Mouse (Mus musculus): ENCODE results near the gene L3mbtl4. TPM values are rescaled to one million over a fixed set of nuclear protein-coding genes. Genes with fewer than 3 reads are reported as not detected.
"Not testable (repeated sequence)": the region's sequence is repeated elsewhere in the genome, so short reads cannot be mapped to it uniquely, and the experiment has no call there.

Gene L3mbtl4
- total and polyA plus RNA-seq, 2 experiments from 2014 or later = 4.3 to 6.2 TPM

- H3K9ac ChIP-seq = no peak overlapping the region
- H3K9me3 ChIP-seq (ENCODE audit: low read length) = no peaks in the 10 kb centered on the region
- DNase-seq (no peak), ATAC-seq (no peak)
- no peak for TF ChIP-seq CTCF (IDR thresholded peaks at IDR 0.05; ENCODE audit: low read depth)
- no peaks in the 10 kb centered on the region for H3K4me1 ChIP-seq (ENCODE audit: insufficient read depth)
- 67% methylated on average over 5 of the region's 5 CpGs for WGBS
- no peaks in the 10 kb centered on the region for H3K36me3 ChIP-seq (ENCODE audit: insufficient read depth)
- H3K27me3 ChIP-seq (ENCODE audit: insufficient read depth, low read length) = no peaks in the 10 kb centered on the region
- H3K4me3 ChIP-seq (ENCODE audit: low read depth, low read length) = no peak overlapping the region
- H3K27ac ChIP-seq (ENCODE audit: low read depth, low read length) = no peak overlapping the region
- H3K4me2 ChIP-seq (ENCODE audit: low read depth) = no peak overlapping the region
Observed at GRCm38 (mm10) chr17:68461471-68461870, 187.9 kb downstream of the L3mbtl4 start.

GRCm38 (mm10) chr17:68467311-68467710 lies 193.7 kb downstream of the L3mbtl4 start:
- ATAC-seq = no peak
- WGBS = 50% methylated on average over 1 of the region's 1 CpGs
- no peaks in the 10 kb centered on the region for H3K27me3 ChIP-seq (ENCODE audit: insufficient read depth, low read length)
- H3K4me3 ChIP-seq (ENCODE audit: low read depth, low read length) = no peak overlapping the region
- no peaks in the 10 kb centered on the region for H3K36me3 ChIP-seq (ENCODE audit: insufficient read depth)
- H3K27ac ChIP-seq (ENCODE audit: low read depth, low read length) = no peak overlapping the region
- TF ChIP-seq CTCF (IDR thresholded peaks at IDR 0.05; ENCODE audit: low read depth) = no peak
- no peak overlapping the region for H3K9ac ChIP-seq
- H3K9me3 ChIP-seq (ENCODE audit: low read length) = no peaks in the 10 kb centered on the region
- H3K4me2 ChIP-seq (ENCODE audit: low read depth) = no peak overlapping the region
- no peak for DNase-seq
- H3K4me1 ChIP-seq (ENCODE audit: insufficient read depth) = no peaks in the 10 kb centered on the region

- Histone ChIP-seq H3K9me3 (ENCODE audit: low read length) (no peaks in the 10 kb centered on the region), H3K27me3 (ENCODE audit: insufficient read depth, low read length) (no peaks in the 10 kb centered on the region), H3K36me3 (ENCODE audit: insufficient read depth) (no peaks in the 10 kb centered on the region), H3K4me2 (ENCODE audit: low read depth) (no peak overlapping the region), H3K4me3 (ENCODE audit: low read depth, low read length) (no peak overlapping the region), H3K27ac (ENCODE audit: low read depth, low read length) (no peak overlapping the region), H3K4me1 (ENCODE audit: insufficient read depth) (no peaks in the 10 kb centered on the region), H3K9ac (no peak overlapping the region)
- 32% methylated on average over 4 of the region's 4 CpGs for WGBS
- TF ChIP-seq CTCF (IDR thresholded peaks at IDR 0.05; ENCODE audit: low read depth) = no peak
- ATAC-seq = peak; percentile 53; the same call in 1 of the 2 replicates
- no peak for DNase-seq
Observed at GRCm38 (mm10) chr17:68490065-68490691, 216.6 kb downstream of the L3mbtl4 start.

GRCm38 (mm10) chr17:68492231-68492630 lies 218.6 kb downstream of the L3mbtl4 start:
- Histone ChIP-seq H3K9me3 (ENCODE audit: low read length) (no peaks in the 10 kb centered on the region), H3K4me3 (ENCODE audit: low read depth, low read length) (no peak overlapping the region), H3K27me3 (ENCODE audit: insufficient read depth, low read length) (no peaks in the 10 kb centered on the region), H3K36me3 (ENCODE audit: insufficient read depth) (no peaks in the 10 kb centered on the region), H3K9ac (no peak overlapping the region), H3K4me1 (ENCODE audit: insufficient read depth) (no peaks in the 10 kb centered on the region), H3K4me2 (ENCODE audit: low read depth) (no peak overlapping the region), H3K27ac (ENCODE audit: low read depth, low read length) (no peak overlapping the region)
- no peak for ATAC-seq
- 89% methylated on average over 3 of the region's 3 CpGs for WGBS
- no peak for TF ChIP-seq CTCF (IDR thresholded peaks at IDR 0.05; ENCODE audit: low read depth)
- DNase-seq = no peak

- H3K9ac ChIP-seq; H3K4me1 ChIP-seq (ENCODE audit: insufficient read depth); H3K36me3 ChIP-seq (ENCODE audit: insufficient read depth); DNase-seq; ATAC-seq; H3K9me3 ChIP-seq (ENCODE audit: low read length); H3K4me2 ChIP-seq (ENCODE audit: low read depth); H3K27me3 ChIP-seq (ENCODE audit: insufficient read depth, low read length); H3K27ac ChIP-seq (ENCODE audit: low read depth, low read length); H3K4me3 ChIP-seq (ENCODE audit: low read depth, low read length): not testable (repeated sequence)
- WGBS = 92% methylated on average over 2 of the region's 4 CpGs
Observed at GRCm38 (mm10) chr17:68502998-68503397, 229.4 kb downstream of the L3mbtl4 start.

- Histone ChIP-seq H3K36me3 (ENCODE audit: insufficient read depth) (no peaks in the 10 kb centered on the region), H3K9ac (no peak overlapping the region), H3K4me1 (ENCODE audit: insufficient read depth) (peaks cover 4% of the 10 kb centered on the region; the same call in 1 of the 2 replicates), H3K9me3 (ENCODE audit: low read length) (no peaks in the 10 kb centered on the region), H3K4me3 (ENCODE audit: low read depth, low read length) (no peak overlapping the region), H3K27ac (ENCODE audit: low read depth, low read length) (no peak overlapping the region), H3K4me2 (ENCODE audit: low read depth) (no peak overlapping the region), H3K27me3 (ENCODE audit: insufficient read depth, low read length) (no peaks in the 10 kb centered on the region)
- no peak for TF ChIP-seq CTCF (IDR thresholded peaks at IDR 0.05; ENCODE audit: low read depth)
- ATAC-seq = no peak
- WGBS = 20% methylated on average over 9 of the region's 9 CpGs
- no peak for DNase-seq
Observed at GRCm38 (mm10) chr17:68559698-68560097, 286.1 kb downstream of the L3mbtl4 start.

- Histone ChIP-seq H3K4me1 (ENCODE audit: insufficient read depth) (peaks cover 4% of the 10 kb centered on the region; the same call in 1 of the 2 replicates), H3K9me3 (ENCODE audit: low read length) (no peaks in the 10 kb centered on the region), H3K4me3 (ENCODE audit: low read depth, low read length) (no peak overlapping the region), H3K27me3 (ENCODE audit: insufficient read depth, low read length) (no peaks in the 10 kb centered on the region), H3K4me2 (ENCODE audit: low read depth) (no peak overlapping the region), H3K36me3 (ENCODE audit: insufficient read depth) (no peaks in the 10 kb centered on the region), H3K9ac (no peak overlapping the region), H3K27ac (ENCODE audit: low read depth, low read length) (no peak overlapping the region)
- TF ChIP-seq CTCF (IDR thresholded peaks at IDR 0.05; ENCODE audit: low read depth) = no peak
- 10% methylated on average over 1 of the region's 1 CpGs for WGBS
- ATAC-seq (peak; percentile 73), DNase-seq (no peak)
Observed at GRCm38 (mm10) chr17:68560264-68560663, 286.7 kb downstream of the L3mbtl4 start.
